Mouse (Mus musculus): ENCODE measurements at regions not wholly inside any gene's neighbourhood (a gene's known extent, or its start where the extent isn't known, plus 50 kb on each side); places are given as distances from the start of the nearest gene placed in this dataset.

- DNase-seq (ENCODE audit: low read depth, low spot score) = no peak
Measured at GRCm38 (mm10) chr17:47178705-47179104, 168.3 kb upstream of the Ubr2 start.

GRCm38 (mm10) chr17:47177671-47178246 is 167.4 kb upstream of the Ubr2 start:
- no peak for DNase-seq (ENCODE audit: low read depth, low spot score)

GRCm38 (mm10) chr17:47176328-47176727 is 166.0 kb upstream of the Ubr2 start:
- no peak for DNase-seq (ENCODE audit: low read depth, low spot score)

- DNase-seq (ENCODE audit: low read depth, low spot score) = no peak
Measured at GRCm38 (mm10) chr17:47174748-47175215, 164.4 kb upstream of the Ubr2 start.

GRCm38 (mm10) chr17:47171801-47172200 is 161.4 kb upstream of the Ubr2 start:
- peak; percentile 67 for DNase-seq (ENCODE audit: low read depth, low spot score)

DNA sequence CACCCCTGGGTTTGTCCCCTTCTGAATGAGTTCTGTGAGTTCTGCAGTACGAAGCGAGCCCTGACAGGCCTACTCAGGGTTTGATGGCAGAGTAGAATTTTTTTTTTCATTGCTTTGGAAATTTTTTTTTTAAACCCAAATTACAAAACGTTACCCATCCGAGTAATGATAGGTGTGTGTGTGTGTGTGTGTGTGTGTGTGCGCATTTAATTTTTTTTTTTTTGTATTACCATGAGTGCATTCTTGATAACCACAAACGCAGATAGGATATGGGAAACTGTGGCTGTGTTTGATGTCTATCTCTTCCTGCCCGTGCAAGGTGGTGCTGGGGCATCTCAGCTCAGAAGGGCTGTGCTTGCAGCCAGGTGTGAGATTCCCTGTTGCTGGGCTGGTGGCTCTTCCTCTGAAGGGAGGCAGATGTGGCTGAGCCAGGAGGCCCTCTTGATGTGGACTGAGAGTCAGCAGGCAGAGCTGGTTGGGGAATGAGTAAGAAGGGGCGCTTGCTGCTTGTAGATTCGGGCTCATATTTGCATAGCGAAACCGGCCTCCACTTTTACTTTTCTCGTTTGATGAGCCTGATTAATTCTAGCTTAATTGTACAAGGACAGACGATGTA is 160.7 kb upstream of the Ubr2 start:
- peak; percentile 92 for DNase-seq (ENCODE audit: low read depth, low spot score)

GRCm38 (mm10) chr17:47168105-47168504 is 157.7 kb upstream of the Ubr2 start:
- no peak for DNase-seq (ENCODE audit: low read depth, low spot score)

DNA sequence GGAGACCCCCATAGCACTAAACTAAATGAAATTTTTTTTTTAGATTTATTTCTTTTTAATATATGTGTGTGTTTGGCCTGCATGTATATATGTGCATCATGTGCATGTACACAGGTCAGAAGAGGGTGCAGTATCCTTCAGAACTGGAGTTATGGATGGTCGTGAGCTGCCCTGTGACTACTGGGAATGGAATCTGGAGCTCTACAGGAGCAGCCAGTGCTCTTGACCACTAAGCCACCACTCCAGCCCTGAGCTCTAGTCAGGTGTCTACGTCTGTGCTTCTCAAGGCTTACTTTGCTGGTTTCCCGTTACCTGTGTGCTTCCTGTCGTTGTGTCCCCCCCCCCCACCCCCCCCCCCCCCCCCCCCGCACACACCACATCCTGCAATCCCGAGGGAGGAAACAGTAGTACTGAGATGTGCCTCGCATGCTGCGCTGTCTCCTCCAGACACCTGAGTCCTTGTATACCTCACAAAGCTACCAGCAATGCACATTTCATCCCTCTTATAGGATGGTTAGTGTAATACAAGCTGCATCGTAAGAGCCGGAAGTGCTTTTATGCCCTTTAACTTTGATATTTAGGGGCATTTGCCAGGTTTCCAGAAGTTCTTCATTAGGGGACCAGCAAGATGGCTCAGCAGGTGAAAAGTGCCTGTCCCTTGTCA is 153.5 kb upstream of the Ubr2 start:
- DNase-seq (ENCODE audit: low read depth, low spot score) = no peak

GRCm38 (mm10) chr17:47162459-47162858 is 152.1 kb upstream of the Ubr2 start:
- DNase-seq (ENCODE audit: low read depth, low spot score) = peak; percentile 79

- no peak for DNase-seq (ENCODE audit: low read depth, low spot score)
Measured at GRCm38 (mm10) chr17:47156237-47156636, 145.9 kb upstream of the Ubr2 start.

- DNase-seq (ENCODE audit: low read depth, low spot score) = no peak
Measured at GRCm38 (mm10) chr17:47151557-47152278, 141.4 kb upstream of the Ubr2 start.

DNA sequence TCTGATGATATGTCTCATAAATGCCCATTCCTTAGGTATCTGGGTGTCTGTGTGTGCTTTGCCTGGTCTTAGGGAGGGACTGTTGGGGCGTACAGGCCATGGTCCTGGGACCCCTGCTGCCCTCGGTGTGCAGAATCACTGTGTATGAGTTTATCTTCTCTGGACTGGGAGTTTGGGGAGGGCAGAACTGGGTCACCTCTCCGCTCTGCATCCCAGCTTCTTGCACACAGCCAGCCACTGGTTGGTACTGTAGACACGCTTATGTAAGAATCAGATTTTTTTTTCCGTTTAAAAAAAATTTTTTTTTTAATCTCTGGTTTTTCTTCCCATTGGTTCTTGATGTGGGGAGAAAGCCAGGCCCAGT is 140.8 kb upstream of the Ubr2 start:
- DNase-seq (ENCODE audit: low read depth, low spot score) = no peak

- DNase-seq (ENCODE audit: low read depth, low spot score) = no peak
Measured at GRCm38 (mm10) chr17:47150636-47151035, 140.3 kb upstream of the Ubr2 start.

DNA sequence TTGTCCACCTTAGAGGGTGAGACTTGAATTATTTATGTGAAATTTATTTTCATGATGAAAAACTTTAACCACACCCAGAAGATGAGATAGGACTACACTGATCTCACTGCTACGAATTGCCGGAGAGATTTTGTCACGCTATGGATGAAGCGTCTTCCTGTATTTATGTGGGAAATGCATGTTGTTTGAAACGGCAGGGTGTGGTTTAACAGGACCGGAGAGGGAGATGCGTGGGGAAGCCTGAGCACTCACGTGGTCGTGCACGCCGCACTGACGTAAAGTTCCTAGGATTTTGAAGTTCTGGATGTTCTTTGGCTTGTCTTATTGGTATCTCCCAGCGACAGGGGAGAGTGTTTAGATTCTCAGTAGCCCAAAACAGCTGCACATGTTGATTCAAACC is 139.3 kb upstream of the Ubr2 start:
- no peak for DNase-seq (ENCODE audit: low read depth, low spot score)

GRCm38 (mm10) chr17:47149158-47149557 is 138.8 kb upstream of the Ubr2 start:
- no peak for DNase-seq (ENCODE audit: low read depth, low spot score)

DNA sequence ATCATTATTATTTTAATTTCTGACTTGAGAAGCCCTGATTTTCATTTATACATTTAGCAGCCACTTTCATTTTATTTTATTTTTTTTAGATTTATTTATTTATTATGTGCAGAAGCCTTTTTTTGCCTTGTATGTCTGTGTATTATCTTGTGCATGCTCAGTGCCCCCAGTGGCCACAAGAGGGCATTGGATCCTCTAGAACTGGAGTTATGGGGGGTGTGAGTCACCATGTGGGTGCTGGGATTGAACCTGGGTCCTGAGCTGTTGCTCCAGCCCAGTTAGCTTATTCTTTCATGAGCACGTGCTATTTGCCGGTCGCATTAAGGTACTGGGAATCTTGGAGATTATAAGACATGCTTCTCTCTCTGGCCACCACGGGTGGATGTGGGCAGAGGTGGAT is 136.3 kb upstream of the Ubr2 start:
- peak; percentile 56 for DNase-seq (ENCODE audit: low read depth, low spot score)

GRCm38 (mm10) chr17:47145590-47145989 is 135.2 kb upstream of the Ubr2 start:
- no peak for DNase-seq (ENCODE audit: low read depth, low spot score)

- DNase-seq (ENCODE audit: low read depth, low spot score) = no peak
Measured at GRCm38 (mm10) chr17:47144996-47145395, 134.6 kb upstream of the Ubr2 start.

- no peak for DNase-seq (ENCODE audit: low read depth, low spot score)
Measured at GRCm38 (mm10) chr17:47144460-47144859, 134.1 kb upstream of the Ubr2 start.

DNA sequence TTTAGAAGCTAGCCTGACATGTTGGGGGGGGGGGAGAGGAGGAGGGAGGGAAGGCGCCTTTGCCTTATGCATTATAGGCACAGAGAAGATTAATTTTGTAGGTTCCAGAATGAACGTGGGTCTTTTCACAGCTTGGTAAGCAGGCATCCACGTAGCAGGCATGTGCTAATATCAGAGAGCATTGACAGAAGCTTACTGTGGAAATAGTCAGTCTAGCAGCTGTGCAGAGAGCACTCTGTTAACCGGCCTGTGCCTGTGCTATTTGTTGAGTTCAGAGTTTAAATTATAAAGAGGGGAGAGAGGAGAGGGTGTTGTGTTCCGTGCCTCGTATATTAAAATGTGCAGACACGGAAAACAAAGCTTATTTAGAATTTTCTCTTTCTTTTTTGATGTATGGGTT is 133.5 kb upstream of the Ubr2 start:
- no peak for DNase-seq (ENCODE audit: low read depth, low spot score)

GRCm38 (mm10) chr17:47142885-47143284 is 132.5 kb upstream of the Ubr2 start:
- DNase-seq (ENCODE audit: low read depth, low spot score) = no peak

DNA sequence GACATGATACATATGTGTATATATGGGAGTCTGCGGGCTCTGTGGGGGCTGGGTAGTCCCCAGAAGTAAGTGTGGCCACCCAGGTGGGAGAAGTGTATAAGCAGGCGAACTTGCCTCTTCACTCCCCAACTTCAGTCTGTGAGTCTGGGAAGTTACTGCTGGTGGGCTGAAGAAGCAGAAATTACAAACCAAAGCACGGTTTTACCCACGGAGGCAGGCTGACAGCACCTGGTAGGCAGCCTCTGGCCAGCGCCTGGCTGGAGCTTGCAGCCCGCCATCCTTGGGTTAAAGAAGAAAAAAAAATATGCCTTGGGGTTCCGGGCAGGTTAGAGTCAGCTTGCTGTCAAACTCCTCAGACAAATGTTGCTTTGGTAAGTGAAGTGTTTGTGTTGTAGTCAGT is 131.9 kb upstream of the Ubr2 start:
- peak; percentile 32 for DNase-seq (ENCODE audit: low read depth, low spot score)

GRCm38 (mm10) chr17:47141843-47142215 is 131.5 kb upstream of the Ubr2 start:
- DNase-seq (ENCODE audit: low read depth, low spot score) = no peak
